Mouse (Mus musculus) bone marrow, adult 2 months (tissue): ENCODE data around the gene Rad51.
A peak's percentile ranks its signal among the peaks of the same experiment; 100 is the strongest.

ENCODE experiments used
- CTCF ChIP-seq: fragments of 200-500 bp; IDR thresholded peaks from 2 replicates; pipeline ENCODE4 v1.5.1; 2011; ENCODE audit warnings: low read length, control low read depth; ENCODE audit not compliant: control insufficient read depth, insufficient read depth
- POLR2A ChIP-seq: fragments of 200-500 bp; IDR thresholded peaks from 2 replicates; pipeline ENCODE4 v1.6.1; 2011; ENCODE audit warnings: low read depth, mild to moderate bottlenecking, control low read depth, low read length, borderline replicate concordance; ENCODE audit not compliant: control insufficient read depth

- TF ChIP-seq POLR2A, result no peak; the same call in 1 of the 2 replicates
- TF ChIP-seq CTCF, result peak; percentile 96
These were observed 76.6 kb downstream of the Rad51 start for GRCm38 (mm10) chr2:119189029-119189710.
